Mouse (Mus musculus): ENCODE measurements at regions not wholly inside any gene's neighbourhood (a gene's known extent, or its start where the extent isn't known, plus 50 kb on each side); places are given as distances from the start of the nearest gene placed in this dataset. TPM values are rescaled to one million over a fixed set of nuclear protein-coding genes. Genes with fewer than 3 reads are reported as not detected.
"Not testable (repeated sequence)": the region's sequence is repeated elsewhere in the genome, so short reads cannot be mapped to it uniquely, and the experiment has no call there.

- H3K36me3 ChIP-seq (replicated peaks) = no peaks in the 10 kb centered on the region
- H3K9me3 ChIP-seq (replicated peaks) = no peaks in the 10 kb centered on the region
- no peak overlapping the region for H3K4me2 ChIP-seq
- H3K27me3 ChIP-seq = no peaks in the 10 kb centered on the region
- H3K4me1 ChIP-seq (replicated peaks) = no peaks in the 10 kb centered on the region
- no peak overlapping the region for H3K9ac ChIP-seq
- H3K27ac ChIP-seq (replicated peaks) = no peak overlapping the region
- no peak for ATAC-seq (ENCODE audit: insufficient read depth)
- no peak overlapping the region for H3K4me3 ChIP-seq (replicated peaks)
- WGBS (ENCODE audit: insufficient replicate concordance) = 72% methylated on average over 3 of the region's 3 CpGs
Measured at GRCm38 (mm10) chr11:16663806-16664205, 88.2 kb upstream of the Egfr start.

GRCm38 (mm10) chr11:16669453-16670251 lies 82.4 kb upstream of the Egfr start:
- ATAC-seq (ENCODE audit: insufficient read depth) = no peak
- H3K27ac ChIP-seq (replicated peaks) = no peak overlapping the region
- no peak overlapping the region for H3K9ac ChIP-seq
- no peak overlapping the region for H3K4me2 ChIP-seq
- H3K36me3 ChIP-seq (replicated peaks) = no peaks in the 10 kb centered on the region
- no peak overlapping the region for H3K4me3 ChIP-seq (replicated peaks)
- WGBS (ENCODE audit: insufficient replicate concordance) = 29% methylated on average over 4 of the region's 4 CpGs
- H3K27me3 ChIP-seq = no peaks in the 10 kb centered on the region
- H3K9me3 ChIP-seq (replicated peaks) = no peaks in the 10 kb centered on the region
- no peaks in the 10 kb centered on the region for H3K4me1 ChIP-seq (replicated peaks)

GRCm38 (mm10) chr11:16670282-16670681 lies 81.7 kb upstream of the Egfr start:
- no peak for ATAC-seq (ENCODE audit: insufficient read depth)
- 15% methylated on average over 1 of the region's 1 CpGs for WGBS (ENCODE audit: insufficient replicate concordance)
- H3K4me3 ChIP-seq (replicated peaks) = no peak overlapping the region
- H3K27me3 ChIP-seq = no peaks in the 10 kb centered on the region
- no peaks in the 10 kb centered on the region for H3K9me3 ChIP-seq (replicated peaks)
- H3K4me1 ChIP-seq (replicated peaks) = no peaks in the 10 kb centered on the region
- H3K36me3 ChIP-seq (replicated peaks) = no peaks in the 10 kb centered on the region
- H3K9ac ChIP-seq = no peak overlapping the region
- no peak overlapping the region for H3K4me2 ChIP-seq
- H3K27ac ChIP-seq (replicated peaks) = no peak overlapping the region

GRCm38 (mm10) chr11:16675951-16676350 lies 76.1 kb upstream of the Egfr start:
- not testable (repeated sequence) for H3K4me3 ChIP-seq (replicated peaks); ATAC-seq (ENCODE audit: insufficient read depth); H3K36me3 ChIP-seq (replicated peaks); H3K4me2 ChIP-seq; H3K27me3 ChIP-seq; H3K4me1 ChIP-seq (replicated peaks); H3K9ac ChIP-seq; H3K9me3 ChIP-seq (replicated peaks); H3K27ac ChIP-seq (replicated peaks)
- WGBS (ENCODE audit: insufficient replicate concordance) = 58% methylated on average over 1 of the region's 1 CpGs

GRCm38 (mm10) chr11:16683538-16683937 lies 68.5 kb upstream of the Egfr start:
- Histone ChIP-seq H3K4me2 (no peak overlapping the region), H3K27me3 (no peaks in the 10 kb centered on the region), H3K27ac (replicated peaks) (no peak overlapping the region), H3K9ac (no peak overlapping the region), H3K36me3 (replicated peaks) (no peaks in the 10 kb centered on the region), H3K9me3 (replicated peaks) (no peaks in the 10 kb centered on the region), H3K4me1 (replicated peaks) (no peaks in the 10 kb centered on the region), H3K4me3 (replicated peaks) (no peak overlapping the region)
- no peak for ATAC-seq (ENCODE audit: insufficient read depth)
- WGBS (ENCODE audit: insufficient replicate concordance) = 58% methylated on average over 1 of the region's 1 CpGs

- no peak overlapping the region for H3K27ac ChIP-seq (replicated peaks)
- 62% methylated on average over 1 of the region's 1 CpGs for WGBS (ENCODE audit: insufficient replicate concordance)
- H3K4me1 ChIP-seq (replicated peaks) = no peaks in the 10 kb centered on the region
- ATAC-seq (ENCODE audit: insufficient read depth) = no peak
- H3K4me2 ChIP-seq = no peak overlapping the region
- no peaks in the 10 kb centered on the region for H3K27me3 ChIP-seq
- H3K9ac ChIP-seq = no peak overlapping the region
- no peaks in the 10 kb centered on the region for H3K9me3 ChIP-seq (replicated peaks)
- H3K4me3 ChIP-seq (replicated peaks) = no peak overlapping the region
- H3K36me3 ChIP-seq (replicated peaks) = no peaks in the 10 kb centered on the region
Measured at GRCm38 (mm10) chr11:16695596-16695995, 56.4 kb upstream of the Egfr start.

- Histone ChIP-seq H3K4me2 (no peak overlapping the region), H3K4me1 (replicated peaks) (no peaks in the 10 kb centered on the region), H3K4me3 (replicated peaks) (no peak overlapping the region), H3K36me3 (replicated peaks) (no peaks in the 10 kb centered on the region), H3K9ac (no peak overlapping the region), H3K27me3 (no peaks in the 10 kb centered on the region), H3K9me3 (replicated peaks) (no peaks in the 10 kb centered on the region), H3K27ac (replicated peaks) (no peak overlapping the region)
- 47% methylated on average over 2 of the region's 2 CpGs for WGBS (ENCODE audit: insufficient replicate concordance)
- ATAC-seq (ENCODE audit: insufficient read depth) = no peak
Measured at GRCm38 (mm10) chr11:16696787-16697186, 55.2 kb upstream of the Egfr start.

GRCm38 (mm10) chr11:16701826-16702225 lies 50.2 kb upstream of the Egfr start:
- Histone ChIP-seq H3K9ac (no peak overlapping the region), H3K4me3 (replicated peaks) (no peak overlapping the region), H3K27ac (replicated peaks) (no peak overlapping the region), H3K9me3 (replicated peaks) (no peaks in the 10 kb centered on the region), H3K36me3 (replicated peaks) (no peaks in the 10 kb centered on the region), H3K4me1 (replicated peaks) (no peaks in the 10 kb centered on the region), H3K27me3 (no peaks in the 10 kb centered on the region), H3K4me2 (no peak overlapping the region)
- no peak for ATAC-seq (ENCODE audit: insufficient read depth)
- WGBS (ENCODE audit: insufficient replicate concordance) = 63% methylated on average over 4 of the region's 4 CpGs

Small RNA genes lying in the stretch of these regions (microRNA-seq; reads per million reads assigned to microRNA genes)
- gene Gm24714 = not detected

Data from liver, embryonic 15.5 days (tissue).